Mouse (Mus musculus): Measurements from ENCODE around the gene Lrrc28. TPM values are rescaled to one million over a fixed set of nuclear protein-coding genes. Genes with fewer than 3 reads are reported as not detected.

Gene Lrrc28
- polyA plus RNA-seq, 1 experiment from 2014 or later: 19.5 TPM

DNA sequence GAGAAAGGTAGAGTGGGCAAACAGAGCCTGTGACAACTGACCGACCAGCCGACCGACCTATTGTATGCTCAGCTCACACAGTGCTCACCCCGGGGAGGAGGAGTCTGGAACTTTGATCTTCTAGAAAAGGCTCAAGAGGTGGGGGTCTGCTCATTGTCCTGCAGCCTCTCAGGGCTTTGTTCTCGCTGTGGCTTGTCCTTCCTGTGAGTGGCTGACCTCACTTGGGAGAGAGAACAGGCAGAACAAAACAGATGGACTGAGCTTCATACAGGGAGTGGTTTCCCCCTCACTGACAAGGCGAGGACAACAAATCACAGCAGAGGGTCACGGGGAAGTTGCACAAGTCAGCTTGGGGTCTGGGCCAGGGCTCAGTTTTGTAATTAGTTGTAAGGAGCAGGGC lies 181.5 kb downstream of the Lrrc28 start:
- H3K4me1 ChIP-seq: peaks cover 39% of the 10 kb centered on the region
- H3K4me3 ChIP-seq: no peak overlapping the region
- peaks cover 26% of the 10 kb centered on the region for H3K27me3 ChIP-seq (ENCODE audit: low read depth, poor library complexity, severe bottlenecking)
- H3K9me3 ChIP-seq (replicated peaks): no peaks in the 10 kb centered on the region
- peak overlapping the region; percentile 72 for H3K27ac ChIP-seq (replicated peaks)
- DNase-seq (ENCODE audit: low spot score): peak; percentile 62
- no peaks in the 10 kb centered on the region for H3K36me3 ChIP-seq
- 3% methylated on average over 7 of the region's 7 CpGs for WGBS

Other genes starting within 250 kb of the Lrrc28 start
- 36.0 and 36.5 TPM in 2 replicates for gene Ttc23, start 2.1 kb upstream of the Lrrc28 start, polyA plus RNA-seq (2016; fragmentation: Nextera tagmentation; extraction: Ambion mirVana)
- gene Synm, start 114.5 kb upstream of the Lrrc28 start, polyA plus RNA-seq (2016; fragmentation: Nextera tagmentation; extraction: Ambion mirVana): 0.83 and 1.5 TPM in 2 replicates